Mouse (Mus musculus) MEL (cell line): ENCODE results near the gene Scaf11. TPM values are rescaled to one million over a fixed set of nuclear protein-coding genes. Genes with fewer than 3 reads are reported as not detected.

ENCODE experiments used
- DNase-seq: peaks from one replicate; pipeline ENCODE4 v3.0.0; 2011; ENCODE audit warnings: low read depth, low spot score
- H3K27ac ChIP-seq: 2 replicates; pipeline ENCODE4 v1.5.1; 2012; ENCODE audit warnings: low read depth, mild to moderate bottlenecking, control low read depth, low read length, moderate library complexity; ENCODE audit not compliant: control insufficient read depth
- H3K27me3 ChIP-seq, 2 experiments: fragments of 150-350 bp in 1 of 2; sonication (generic) in 1 of 2; 2 replicates each; pipeline ENCODE4 v1.6.1; 2012; ENCODE audit warnings: low read length in 2 of 2, mild to moderate bottlenecking in 2 of 2, improper control_type of control experiment in 1 of 2, moderate library complexity in 1 of 2; ENCODE audit not compliant: insufficient read depth in 2 of 2, control insufficient read depth in 1 of 2
- H3K36me3 ChIP-seq, 2 experiments: 2 replicates each; pipeline ENCODE4 v1.6.1; 2012 to 2014; ENCODE audit warnings: low read length in 2 of 2, improper control_type of control experiment in 1 of 2, inconsistent platforms in 1 of 2, mild to moderate bottlenecking in 1 of 2; ENCODE audit not compliant: insufficient read depth in 2 of 2, control insufficient read depth in 1 of 2
- H3K4me1 ChIP-seq, 2 experiments: fragments of 150-350 bp in 1 of 2; sonication (generic) in 1 of 2; 2 replicates each; pipeline ENCODE4 v1.6.1; 2012; ENCODE audit warnings: low read length in 2 of 2, improper control_type of control experiment in 1 of 2, mild to moderate bottlenecking in 1 of 2; ENCODE audit not compliant: insufficient read depth in 2 of 2, control insufficient read depth in 1 of 2
- H3K4me3 ChIP-seq, 2 experiments: fragments of 150-350 bp in 1 of 2; sonication (generic) in 1 of 2; 2 replicates each; pipeline ENCODE4 v1.5.1; 2012; ENCODE audit warnings: low read depth in 2 of 2, low read length in 2 of 2, mild to moderate bottlenecking in 2 of 2, moderate library complexity in 2 of 2, control low read depth in 1 of 2, improper control_type of control experiment in 1 of 2; ENCODE audit not compliant: control insufficient read depth in 1 of 2, insufficient read depth in 1 of 2
- H3K79me2 ChIP-seq: 2 replicates; pipeline ENCODE4 v1.6.1; 2012; ENCODE audit warnings: mild to moderate bottlenecking, low read length, moderate library complexity; ENCODE audit not compliant: control insufficient read depth, poor library complexity, insufficient read depth
- H3K9ac ChIP-seq: 2 replicates; pipeline ENCODE4 v1.6.1; 2012; ENCODE audit warnings: low read depth, mild to moderate bottlenecking, control low read depth, low read length, moderate library complexity; ENCODE audit not compliant: control insufficient read depth, poor library complexity, severe bottlenecking
- H3K9me3 ChIP-seq: fragments of 150-350 bp; sonication (generic); replicated peaks from 2 replicates; pipeline ENCODE4 v1.6.1; 2012; ENCODE audit warnings: mild to moderate bottlenecking, low read length, improper control_type of control experiment, moderate library complexity; ENCODE audit not compliant: insufficient read depth
- BHLHE40 ChIP-seq: IDR thresholded peaks from 2 replicates; pipeline ENCODE4 v1.6.1; 2012; ENCODE audit warnings: low read depth, mild to moderate bottlenecking, inconsistent platforms, low read length, improper control_type of control experiment, borderline replicate concordance
- CHD1 ChIP-seq: IDR thresholded peaks from 2 replicates; pipeline ENCODE4 v1.6.1; 2012; ENCODE audit warnings: low read depth, mild to moderate bottlenecking, inconsistent platforms, low read length, improper control_type of control experiment
- CHD2 ChIP-seq: IDR thresholded peaks from 2 replicates; pipeline ENCODE4 v1.6.1; 2011; ENCODE audit warnings: low read length, improper control_type of control experiment
- CTCF ChIP-seq, 3 experiments: IDR thresholded peaks in 2 of 3; conservative IDR thresholded peaks in 1 of 3; 2 replicates each; pipeline ENCODE4 v1.5.1; 2011 to 2012; ENCODE audit warnings: low read length in 3 of 3, low read depth in 2 of 3, mild to moderate bottlenecking in 2 of 3, improper control_type of control experiment in 1 of 3, inconsistent platforms in 1 of 3, mixed read lengths in 1 of 3, moderate library complexity in 1 of 3; ENCODE audit not compliant: control insufficient read depth in 1 of 3, insufficient read depth in 1 of 3, poor library complexity in 1 of 3, severe bottlenecking in 1 of 3
- E2F4 ChIP-seq: IDR thresholded peaks from 2 replicates; pipeline ENCODE4 v1.6.1; 2011; ENCODE audit warnings: low read depth, low read length, improper control_type of control experiment, borderline replicate concordance
- ELF1 ChIP-seq: IDR thresholded peaks from 2 replicates; pipeline ENCODE4 v1.6.1; 2014; ENCODE audit warnings: low read depth, mild to moderate bottlenecking, inconsistent platforms, low read length, improper control_type of control experiment, moderate library complexity
- EP300 ChIP-seq, 2 experiments: IDR thresholded peaks; 2 replicates each; pipeline ENCODE4 v1.6.1; 2011; ENCODE audit warnings: improper control_type of control experiment in 2 of 2, low read length in 2 of 2, low read depth in 1 of 2, mild to moderate bottlenecking in 1 of 2
- ETS1 ChIP-seq: IDR thresholded peaks from 2 replicates; pipeline ENCODE4 v1.6.1; 2012; ENCODE audit warnings: low read depth, mild to moderate bottlenecking, inconsistent platforms, low read length, improper control_type of control experiment, moderate library complexity
- GABPA ChIP-seq: IDR thresholded peaks from 2 replicates; pipeline ENCODE4 v1.6.1; 2012; ENCODE audit warnings: low read depth, mild to moderate bottlenecking, inconsistent platforms, low read length, improper control_type of control experiment, moderate library complexity
- GATA1 ChIP-seq: IDR thresholded peaks from 2 replicates; pipeline ENCODE4 v1.6.1; 2011; ENCODE audit warnings: low read depth, low read length, improper control_type of control experiment
- HCFC1 ChIP-seq: IDR thresholded peaks from 2 replicates; pipeline ENCODE4 v1.6.1; 2012; ENCODE audit warnings: low read depth, mild to moderate bottlenecking, inconsistent platforms, low read length, improper control_type of control experiment, moderate library complexity
- JUND ChIP-seq: IDR thresholded peaks from 2 replicates; pipeline ENCODE4 v1.6.1; 2011; ENCODE audit warnings: low read depth, mild to moderate bottlenecking, improper control_type of control experiment, low read length
- KAT2A ChIP-seq: conservative IDR thresholded peaks from 2 replicates; pipeline ENCODE4 v1.6.1; 2012; ENCODE audit warnings: low read depth, low read length, improper control_type of control experiment, inconsistent platforms
- MAFK ChIP-seq: IDR thresholded peaks from 2 replicates; pipeline ENCODE4 v1.6.1; 2011; ENCODE audit warnings: low read depth, mild to moderate bottlenecking, low read length, improper control_type of control experiment, borderline replicate concordance
- MAX ChIP-seq: IDR thresholded peaks from 2 replicates; pipeline ENCODE4 v1.6.1; 2011; ENCODE audit warnings: low read length, improper control_type of control experiment
- MAZ ChIP-seq: IDR thresholded peaks from 2 replicates; pipeline ENCODE4 v1.6.1; 2012; ENCODE audit warnings: low read depth, mild to moderate bottlenecking, inconsistent platforms, low read length, improper control_type of control experiment
- MEF2A ChIP-seq: IDR thresholded peaks from 2 replicates; pipeline ENCODE4 v1.6.1; 2014; ENCODE audit warnings: low read depth, mild to moderate bottlenecking, inconsistent platforms, low read length, improper control_type of control experiment; ENCODE audit not compliant: poor library complexity, insufficient replicate concordance, severe bottlenecking; ENCODE audit errors: extremely low read depth
- MXI1 ChIP-seq: IDR thresholded peaks from 2 replicates; pipeline ENCODE4 v1.6.1; 2011; ENCODE audit warnings: mild to moderate bottlenecking, low read depth, low read length, improper control_type of control experiment
- MYB ChIP-seq: IDR thresholded peaks from 2 replicates; pipeline ENCODE4 v1.6.1; 2011; ENCODE audit warnings: mild to moderate bottlenecking, low read depth, low read length, improper control_type of control experiment
- MYC ChIP-seq: IDR thresholded peaks from 2 replicates; pipeline ENCODE4 v1.6.1; 2011; ENCODE audit warnings: low read depth, mild to moderate bottlenecking, low read length, improper control_type of control experiment, moderate library complexity
- NRF1 ChIP-seq: IDR thresholded peaks from 2 replicates; pipeline ENCODE4 v1.6.1; 2014; ENCODE audit warnings: low read depth, mild to moderate bottlenecking, inconsistent platforms, low read length, improper control_type of control experiment, moderate library complexity; ENCODE audit not compliant: poor library complexity, insufficient read depth, severe bottlenecking
- POLR2A ChIP-seq, 2 experiments: IDR thresholded peaks; 2 replicates each; pipeline ENCODE4 v1.6.1; 2011 to 2012; ENCODE audit warnings: low read length in 2 of 2, mild to moderate bottlenecking in 2 of 2, control low read depth in 1 of 2, improper control_type of control experiment in 1 of 2, low read depth in 1 of 2, moderate library complexity in 1 of 2; ENCODE audit not compliant: control insufficient read depth in 1 of 2, insufficient read depth in 1 of 2, poor library complexity in 1 of 2
- POLR2AphosphoS2 ChIP-seq: IDR thresholded peaks from 2 replicates; pipeline ENCODE4 v1.6.1; 2011; ENCODE audit warnings: low read length, improper control_type of control experiment
- POLR2AphosphoS5 ChIP-seq: IDR thresholded peaks from 2 replicates; pipeline ENCODE4 v1.6.1; 2012; ENCODE audit warnings: low read depth, borderline replicate concordance, mild to moderate bottlenecking, inconsistent platforms, low read length, moderate library complexity, mixed read lengths
- RAD21 ChIP-seq: IDR thresholded peaks from 2 replicates; pipeline ENCODE4 v1.6.1; 2011; ENCODE audit warnings: mild to moderate bottlenecking, low read depth, low read length, improper control_type of control experiment
- RCOR1 ChIP-seq: IDR thresholded peaks from 2 replicates; pipeline ENCODE4 v1.6.1; 2012; ENCODE audit warnings: low read depth, mild to moderate bottlenecking, inconsistent platforms, low read length, improper control_type of control experiment
- SIN3A ChIP-seq: IDR thresholded peaks from 2 replicates; pipeline ENCODE4 v1.6.1; 2012; ENCODE audit warnings: low read length, improper control_type of control experiment, inconsistent platforms
- SMC3 ChIP-seq: IDR thresholded peaks from 2 replicates; pipeline ENCODE4 v1.6.1; 2011; ENCODE audit warnings: low read depth, low read length, improper control_type of control experiment
- TAL1 ChIP-seq: IDR thresholded peaks from 2 replicates; pipeline ENCODE4 v1.6.1; 2012; ENCODE audit warnings: mild to moderate bottlenecking, inconsistent platforms, low read length, moderate library complexity, mixed read lengths
- TBP ChIP-seq: IDR thresholded peaks from 2 replicates; pipeline ENCODE4 v1.8.0; 2011; ENCODE audit warnings: low read depth, low read length, improper control_type of control experiment
- TCF12 ChIP-seq: IDR thresholded peaks from 2 replicates; pipeline ENCODE4 v1.6.1; 2014; ENCODE audit warnings: low read depth, mild to moderate bottlenecking, inconsistent platforms, low read length, improper control_type of control experiment, moderate library complexity
- UBTF ChIP-seq: IDR thresholded peaks from 2 replicates; pipeline ENCODE4 v1.6.1; 2012; ENCODE audit warnings: low read depth, mild to moderate bottlenecking, inconsistent platforms, low read length, improper control_type of control experiment, moderate library complexity, borderline replicate concordance; ENCODE audit not compliant: insufficient read depth
- USF1 ChIP-seq: IDR thresholded peaks from 2 replicates; pipeline ENCODE4 v1.6.1; 2014; ENCODE audit warnings: low read depth, mild to moderate bottlenecking, inconsistent platforms, low read length, improper control_type of control experiment, moderate library complexity
- USF2 ChIP-seq, 2 experiments: IDR thresholded peaks; 2 replicates each; pipeline ENCODE4 v1.6.1; 2011 to 2012; ENCODE audit warnings: improper control_type of control experiment in 2 of 2, low read length in 2 of 2, borderline replicate concordance in 1 of 2, inconsistent platforms in 1 of 2, low read depth in 1 of 2, mild to moderate bottlenecking in 1 of 2; ENCODE audit not compliant: insufficient read depth in 1 of 2
- ZC3H11A ChIP-seq: IDR thresholded peaks from 2 replicates; pipeline ENCODE4 v1.6.1; 2012; ENCODE audit warnings: low read depth, mild to moderate bottlenecking, inconsistent platforms, low read length, improper control_type of control experiment
- ZKSCAN1 ChIP-seq: IDR thresholded peaks from 2 replicates; pipeline ENCODE4 v1.6.1; 2012; ENCODE audit warnings: low read depth, mild to moderate bottlenecking, inconsistent platforms, low read length, improper control_type of control experiment, moderate library complexity
- ZMIZ1 ChIP-seq: IDR thresholded peaks from 2 replicates; pipeline ENCODE4 v1.6.1; 2012; ENCODE audit warnings: low read depth, mild to moderate bottlenecking, inconsistent platforms, low read length, improper control_type of control experiment, moderate library complexity
- ZNF384 ChIP-seq: IDR thresholded peaks from 2 replicates; pipeline ENCODE4 v1.6.1; 2012; ENCODE audit warnings: low read depth, mild to moderate bottlenecking, inconsistent platforms, low read length, improper control_type of control experiment
- polyA plus RNA-seq, 2 experiments: library from polyadenylated mRNA; stranded (reverse) in 1 of 2; unstranded in 1 of 2; fragments of >175 nt in 1 of 2; fragments of >200 nt in 1 of 2; gene quantifications; 2 replicates each; pipeline versions ENCODE4 v1.2.1 to v1.2.4; 2012; ENCODE audit warnings: low replicate concordance in 2 of 2, low read depth in 1 of 2; ENCODE audit not compliant: insufficient read length in 2 of 2, insufficient read depth in 1 of 2, missing spikeins in 1 of 2
- total RNA-seq: library from RNA; depleted of rRNA; stranded (reverse); fragments of 300-350 nt; gene quantifications from 2 replicates; pipeline ENCODE4 v1.2.3, GENCODE M21; 2012

Gene Scaf11
- total and polyA plus RNA-seq, 3 experiments, result 137 to 242 (median 165) TPM

DNA sequence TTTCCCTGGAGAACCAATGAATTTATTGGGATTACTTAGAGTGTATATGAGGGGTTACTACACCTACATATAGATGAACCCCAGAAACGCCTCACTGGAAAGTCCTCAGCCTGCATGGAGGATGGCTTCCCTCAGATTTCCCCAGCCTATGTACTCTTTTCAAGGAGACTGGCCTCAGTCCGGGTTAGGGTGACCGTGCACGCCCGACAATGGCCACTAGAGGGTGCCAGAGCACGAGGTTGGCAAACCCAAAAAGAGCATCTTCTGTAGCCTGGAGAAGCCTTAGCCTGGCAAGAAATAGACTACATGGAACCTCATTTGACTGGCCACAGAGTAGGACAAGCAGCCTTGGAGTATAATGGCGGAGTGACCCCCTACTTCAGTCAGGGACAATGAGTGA is 15.7 kb upstream of the Scaf11 start:
- H3K9me3 ChIP-seq, result no peaks in the 10 kb centered on the region
- H3K4me3 ChIP-seq, result no peak overlapping the region
- H3K79me2 ChIP-seq, result no peaks in the 10 kb centered on the region
- H3K36me3 ChIP-seq, result peaks cover 0 to 2% of the 10 kb centered on the region in 2 experiments; a peak in 1 of 4 replicates
- no peaks in the 10 kb centered on the region for H3K27me3 ChIP-seq
- H3K9ac ChIP-seq, result no peak overlapping the region
- peaks cover 2 to 7% of the 10 kb centered on the region in 2 experiments; a peak in 3 of 4 replicates for H3K4me1 ChIP-seq
- H3K27ac ChIP-seq, result no peak overlapping the region
- peak; percentile 88 for DNase-seq
- TF ChIP-seq ELF1 (no peak), TCF12 (no peak), MAFK (no peak), GABPA (no peak), ZC3H11A (peak; percentile 44; the same call in 1 of the 2 replicates), SMC3 (peak; percentile 77), CHD2 (no peak), BHLHE40 (0 out of 2 replicates have a peak, but pooled peaks have one; percentile 31), CTCF (IDR thresholded peaks at IDR 0.05 in 2 of 3, conservative IDR thresholded peaks at IDR 0.05 in 1 of 3; ENCODE audit: control insufficient read depth in 1 of 3, insufficient read depth in 1 of 3, low read depth in 2 of 3, low read length in 3 of 3, poor library complexity in 1 of 3, severe bottlenecking in 1 of 3) (peak; percentile 97 to 100 (median 99)), ZMIZ1 (no peak), E2F4 (no peak), ETS1 (no peak), USF2 (IDR thresholded peaks at IDR 0.05; ENCODE audit: borderline replicate concordance in 1 of 2, insufficient read depth in 1 of 2, low read depth in 1 of 2, low read length in 2 of 2) (no peak), CHD1 (no peak), USF1 (no peak), TBP (no peak), MAX (peak; percentile 49; the same call in 1 of the 2 replicates), TAL1 (no peak), MEF2A (no peak), MYB (no peak), POLR2A (IDR thresholded peaks at IDR 0.05; ENCODE audit: control insufficient read depth in 1 of 2, insufficient read depth in 1 of 2, low read depth in 1 of 2, low read length in 2 of 2, poor library complexity in 1 of 2) (no peak), GATA1 (no peak), JUND (no peak), NRF1 (no peak), POLR2AphosphoS2 (no peak), MAZ (0 out of 2 replicates have a peak, but pooled peaks have one; percentile 44), SIN3A (no peak), ZNF384 (no peak), MYC (peak; percentile 73), POLR2AphosphoS5 (no peak), ZKSCAN1 (no peak), HCFC1 (no peak), EP300 (IDR thresholded peaks at IDR 0.05; ENCODE audit: low read depth in 1 of 2, low read length in 2 of 2) (no peak), UBTF (no peak), MXI1 (no peak), KAT2A (no peak), RAD21 (peak; percentile 82), RCOR1 (no peak)
